Mouse (Mus musculus) adrenal gland, postnatal 25 days (tissue): ENCODE results near the gene Csf3. TPM values are rescaled to one million over a fixed set of nuclear protein-coding genes. Genes with fewer than 3 reads are reported as not detected.
"Not testable (repeated sequence)": the region's sequence is repeated elsewhere in the genome, so short reads cannot be mapped to it uniquely, and the experiment has no call there.

Experiments
- DNase-seq: peaks from one replicate; pipeline ENCODE4 v3.0.0; 2021; ENCODE audit warnings: mixed read lengths
- total RNA-seq: library from RNA; stranded (reverse); gene quantifications from 2 replicates; pipeline ENCODE4 v1.2.3, GENCODE M21; 2021

The Csf3 gene
- total RNA-seq, 1 experiment from 2014 or later, result not detected

DNA sequence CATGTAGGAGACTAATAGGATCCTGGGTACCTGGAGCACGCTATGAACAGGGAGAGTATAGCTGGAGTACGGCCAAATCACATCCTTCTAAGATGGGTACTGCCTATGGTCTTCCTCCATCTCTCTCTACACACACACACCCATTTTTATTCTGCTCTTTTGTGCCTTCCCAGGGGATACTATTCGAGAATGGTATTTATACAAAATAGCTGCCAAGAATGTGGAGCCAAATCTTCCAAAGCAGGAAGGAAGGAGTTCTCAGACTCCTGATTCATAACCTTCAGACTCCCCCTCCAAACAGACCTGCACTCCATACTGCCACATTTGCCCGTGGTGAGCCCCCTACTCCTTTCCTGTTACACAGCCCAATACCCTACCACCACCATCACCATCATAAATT, 29.7 kb downstream of the Csf3 start:
- no peak for DNase-seq

- peak; percentile 50 for DNase-seq
Measured at GRCm38 (mm10) chr11:98731134-98731533, 30.1 kb downstream of the Csf3 start.

DNA sequence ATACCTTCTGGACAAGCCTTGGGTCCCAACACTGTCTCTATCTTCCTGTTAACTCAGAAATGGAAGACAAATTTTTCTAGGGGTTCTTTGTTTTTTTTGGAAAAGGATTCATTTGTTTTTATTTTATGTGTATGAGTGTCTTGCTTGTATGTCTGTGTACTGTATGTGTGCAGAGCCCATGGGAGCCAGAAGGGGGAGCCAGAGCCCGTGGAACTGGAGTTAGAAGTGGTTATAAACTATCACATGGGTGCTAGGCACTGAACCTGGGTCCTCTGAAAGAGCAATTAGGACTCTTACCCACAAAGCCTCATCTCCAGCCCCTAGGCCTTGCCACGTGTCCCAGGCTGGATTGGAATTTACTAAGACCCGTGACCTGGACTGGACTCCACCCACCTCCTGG, 33.0 kb downstream of the Csf3 start:
- DNase-seq, result no peak

DNA sequence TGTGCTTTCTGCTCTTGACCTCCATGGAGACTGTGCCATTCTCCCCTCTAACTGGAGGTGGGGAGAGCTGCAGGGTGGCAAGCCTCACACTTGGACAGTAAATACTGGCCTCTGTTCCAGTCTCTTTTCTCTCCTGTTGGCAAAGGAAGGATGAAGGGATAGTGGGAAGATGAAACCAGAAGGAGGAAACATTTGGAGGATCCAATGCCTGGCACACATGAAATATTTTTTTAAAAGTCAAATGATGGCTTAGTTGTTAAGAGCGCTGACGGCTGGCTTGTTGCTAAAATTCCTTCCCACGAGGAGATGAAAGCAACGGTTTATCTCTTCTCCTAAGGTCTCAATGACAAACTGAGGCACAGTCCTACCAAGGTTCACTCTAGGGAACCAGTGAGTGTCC, 34.0 kb downstream of the Csf3 start:
- no peak for DNase-seq

DNA sequence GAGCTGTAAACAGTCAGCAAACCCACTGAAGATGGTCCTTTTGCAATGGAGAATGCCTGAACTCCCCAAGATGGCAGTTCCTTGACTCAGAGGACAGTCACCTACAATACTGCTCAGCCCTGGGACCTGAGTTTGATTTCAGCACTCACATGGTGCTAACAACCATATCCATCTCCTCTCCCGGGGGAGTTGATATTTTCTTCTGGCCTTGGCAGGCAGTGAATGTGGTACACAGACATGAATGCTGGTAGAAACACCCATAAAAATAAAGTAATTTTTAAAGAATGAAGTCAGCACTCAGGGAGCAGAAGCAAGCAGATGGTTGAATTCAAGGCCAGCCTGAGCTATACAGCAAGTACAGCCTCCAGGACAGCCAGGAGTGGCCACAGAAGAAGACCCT, 35.1 kb downstream of the Csf3 start:
- DNase-seq, result no peak

GRCm38 (mm10) chr11:98737220-98737619, 36.2 kb downstream of the Csf3 start:
- not testable (repeated sequence) for DNase-seq

GRCm38 (mm10) chr11:98738428-98738911, 37.4 kb downstream of the Csf3 start:
- no peak for DNase-seq

GRCm38 (mm10) chr11:98738925-98739324, 37.9 kb downstream of the Csf3 start:
- no peak for DNase-seq

- DNase-seq, result no peak
Measured at GRCm38 (mm10) chr11:98740026-98740392, 38.9 kb downstream of the Csf3 start.

- peak; percentile 71 for DNase-seq
Measured at GRCm38 (mm10) chr11:98740393-98741050, 39.5 kb downstream of the Csf3 start, which contains the start of gene Thra. Gene Thra (plus strand): TSS chr11:98740638.

GRCm38 (mm10) chr11:98741051-98741620, 40.1 kb downstream of the Csf3 start:
- no peak for DNase-seq

GRCm38 (mm10) chr11:98741622-98742396, 40.7 kb downstream of the Csf3 start:
- peak; percentile 87 for DNase-seq

DNA sequence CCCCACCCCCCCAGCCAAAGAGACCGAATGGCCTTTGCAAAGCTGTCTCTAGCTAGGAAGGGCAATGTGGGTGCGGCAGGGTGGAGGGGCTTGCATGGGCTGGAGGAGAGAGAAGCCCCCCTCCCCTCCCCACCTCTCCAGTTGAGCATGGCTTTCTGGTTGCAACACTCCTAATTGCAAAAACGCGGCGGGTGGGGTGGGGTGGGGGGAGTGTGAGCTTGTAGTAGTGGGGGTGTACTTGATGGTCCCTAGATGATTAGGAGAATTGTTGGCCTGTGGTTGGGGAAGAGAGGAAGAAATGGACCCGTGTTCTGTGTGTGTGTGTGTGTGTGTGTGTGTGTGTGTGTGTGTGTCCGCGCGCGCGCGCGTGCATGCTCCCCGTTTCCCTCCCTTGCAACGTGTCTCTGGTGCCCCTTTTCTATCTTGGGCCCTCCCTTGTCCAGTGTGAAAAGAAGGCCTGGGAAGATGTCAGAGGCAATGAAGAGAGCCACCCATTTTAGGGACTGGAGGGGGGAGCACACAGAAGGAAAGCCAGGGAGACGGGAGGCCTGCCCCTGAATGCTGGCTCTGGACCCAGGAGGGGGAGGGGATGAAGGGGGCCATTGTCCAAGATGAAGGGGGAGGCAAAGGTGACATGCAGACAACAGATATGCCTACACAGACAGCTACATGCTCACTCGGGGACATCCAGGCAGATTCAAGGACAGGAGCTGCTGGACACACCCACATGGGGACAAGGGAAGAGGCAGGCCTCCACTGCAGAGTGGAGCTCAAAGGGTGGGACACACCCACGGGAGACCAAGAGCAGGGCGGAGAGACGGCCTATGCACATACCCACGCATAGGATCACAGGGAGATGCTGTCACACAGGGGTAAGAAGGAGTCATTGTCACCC, 41.6 kb downstream of the Csf3 start:
- DNase-seq, result no peak

DNA sequence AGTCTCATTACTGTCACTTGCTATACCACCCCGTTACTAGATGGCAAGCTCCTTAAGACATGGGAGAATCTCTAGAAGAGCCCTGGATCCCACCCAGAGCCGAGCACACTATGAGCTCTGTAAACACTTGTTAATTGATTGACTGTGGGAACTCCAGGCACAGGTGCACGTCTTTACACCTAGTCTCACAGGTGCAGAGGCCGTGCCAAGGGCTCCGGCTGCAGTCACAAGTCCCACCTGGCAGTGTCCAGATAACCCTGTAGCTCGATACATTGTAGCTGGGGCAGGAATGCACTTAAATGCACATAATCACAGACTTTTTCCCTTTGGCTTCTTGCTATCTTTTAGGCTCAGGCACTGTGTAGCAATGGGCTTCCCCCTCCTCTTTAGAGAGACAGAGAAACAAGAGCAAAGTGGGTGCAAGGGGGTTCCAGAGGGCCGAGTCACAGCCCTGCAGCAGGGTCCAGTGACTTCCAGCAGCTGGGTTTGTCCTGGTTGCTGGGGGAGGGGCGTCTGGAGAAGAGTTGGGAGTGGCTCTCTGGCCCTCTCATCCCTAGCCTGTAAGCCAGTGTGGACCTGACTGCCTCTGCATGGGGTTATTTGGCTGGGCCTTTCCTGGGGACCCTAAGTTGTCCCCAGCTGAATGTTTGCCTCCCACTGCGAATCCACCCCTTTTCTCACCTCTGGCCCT, 42.7 kb downstream of the Csf3 start:
- no peak for DNase-seq

DNA sequence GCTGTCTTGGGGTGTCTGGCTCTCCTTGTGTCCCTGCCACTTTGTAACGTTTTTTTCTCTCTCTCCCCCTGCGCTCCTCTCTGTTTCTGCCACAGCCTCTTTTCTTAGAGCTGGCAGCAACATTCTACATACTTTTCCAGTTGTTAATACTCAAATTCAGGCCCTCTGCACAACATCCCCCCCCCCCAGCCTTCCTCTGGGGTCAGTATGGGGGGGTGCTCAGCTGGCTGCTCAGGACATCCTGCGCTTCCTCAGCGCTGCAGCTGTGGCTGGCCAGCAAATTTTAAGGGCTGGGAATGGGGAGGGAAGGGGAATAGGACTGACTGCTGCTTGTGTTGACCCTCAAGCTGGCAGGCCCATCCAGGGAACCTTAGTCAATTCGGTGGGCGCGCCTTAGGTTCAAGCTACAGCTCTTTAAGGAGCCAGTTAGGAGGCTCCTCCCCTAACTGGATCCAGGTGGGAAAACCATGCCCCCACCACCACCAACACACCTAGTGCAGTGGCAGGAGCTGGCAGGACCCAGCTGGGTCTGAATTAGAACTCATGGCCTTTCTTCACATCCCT, 43.5 kb downstream of the Csf3 start:
- DNase-seq, result no peak

DNA sequence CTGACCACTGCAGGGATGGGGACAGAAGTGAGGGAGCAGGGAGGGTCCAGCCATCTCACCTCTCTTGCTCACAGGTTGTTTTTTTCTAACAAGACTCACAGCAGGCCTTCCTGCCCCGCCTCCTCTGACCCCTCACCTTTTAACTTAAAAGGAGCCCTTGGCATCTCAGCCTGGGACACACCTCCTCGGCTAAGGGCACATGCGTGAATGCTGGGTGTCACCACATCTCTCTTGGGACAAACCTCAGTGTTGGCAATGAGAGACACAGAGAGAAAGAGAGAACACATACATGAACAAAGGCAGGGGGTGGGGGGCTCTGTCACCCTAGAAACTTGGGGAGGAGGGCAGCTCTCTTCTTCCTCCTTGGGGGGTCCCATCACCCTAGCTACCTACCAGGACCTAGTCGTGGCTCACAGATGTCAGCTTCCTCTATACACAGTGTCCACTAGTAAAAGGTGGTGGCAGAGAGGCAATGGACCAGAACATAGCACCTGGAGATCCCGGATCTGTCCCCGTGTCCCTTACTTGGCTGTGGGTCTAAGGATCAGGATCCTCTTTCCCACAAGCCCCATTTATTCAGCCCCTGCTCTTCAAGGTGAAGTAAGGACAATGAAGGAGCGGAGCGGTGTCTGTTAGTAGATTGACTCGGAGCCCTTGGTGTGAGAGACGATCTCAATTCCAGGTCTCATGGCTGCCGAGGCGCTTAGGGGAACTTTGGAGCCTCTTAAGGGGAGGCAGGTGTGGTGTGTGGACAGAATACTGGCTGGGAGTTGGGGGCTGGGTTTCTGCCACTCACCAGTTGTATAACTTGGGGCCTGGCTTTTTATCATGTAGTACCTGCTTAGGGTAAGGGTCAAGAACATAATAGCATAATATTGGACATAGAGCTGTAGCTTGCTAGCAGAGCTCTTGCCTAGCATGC, 45.1 kb downstream of the Csf3 start:
- no peak for DNase-seq

GRCm38 (mm10) chr11:98746855-98747693, 46.0 kb downstream of the Csf3 start:
- DNase-seq, result peak; percentile 86

GRCm38 (mm10) chr11:98747804-98748505, 46.9 kb downstream of the Csf3 start:
- no peak for DNase-seq
